Mouse (Mus musculus) heart, postnatal 0 days (tissue): Measurements from ENCODE around the gene Dpy19l3. TPM values are rescaled to one million over a fixed set of nuclear protein-coding genes. Genes with fewer than 3 reads are reported as not detected.

ENCODE experiments used
- ATAC-seq: fragments of 200-750 bp; cut with Nextera tagmentation; 2 replicates; pipeline ENCODE4 v1.8.0; 2017; ENCODE audit warnings: low read depth, moderate number of reproducible peaks, moderate library complexity; ENCODE audit not compliant: insufficient read depth
- DNase-seq: peaks from one replicate; pipeline ENCODE4 v3.0.0-alpha.2; 2016; ENCODE audit warnings: low spot score
- H3K27ac ChIP-seq: fragments of 300-500 bp; sonication (generic); 2 replicates; pipeline ENCODE4 v1.5.1; 2014; ENCODE audit warnings: low read depth, mild to moderate bottlenecking
- H3K27me3 ChIP-seq: fragments of 300-500 bp; sonication (generic); 2 replicates; pipeline ENCODE4 v1.6.1; 2014; ENCODE audit warnings: low read length, mixed read lengths; ENCODE audit not compliant: control insufficient read depth, insufficient read depth
- H3K36me3 ChIP-seq: fragments of 300-500 bp; sonication (generic); replicated peaks from 2 replicates; pipeline ENCODE4 v1.6.1; 2014; ENCODE audit warnings: low read length, mixed read lengths; ENCODE audit not compliant: control insufficient read depth, insufficient read depth
- H3K4me1 ChIP-seq: fragments of 300-500 bp; sonication (generic); 2 replicates; pipeline ENCODE4 v1.6.1; 2014; ENCODE audit warnings: antibody characterized with exemption; ENCODE audit not compliant: control insufficient read depth, insufficient read depth
- H3K4me2 ChIP-seq: fragments of 300-500 bp; sonication (generic); 2 replicates; pipeline ENCODE4 v1.6.1; 2014; ENCODE audit warnings: low read depth, mild to moderate bottlenecking, low read length, moderate library complexity
- H3K4me3 ChIP-seq: fragments of 300-500 bp; sonication (generic); 2 replicates; pipeline ENCODE4 v1.5.1; 2014; ENCODE audit warnings: low read depth, low read length
- H3K9ac ChIP-seq: fragments of 300-500 bp; sonication (generic); replicated peaks from 2 replicates; pipeline ENCODE4 v1.6.1; 2014; ENCODE audit warnings: low read depth, low read length, mixed read lengths
- H3K9me3 ChIP-seq: fragments of 300-500 bp; sonication (generic); replicated peaks from 2 replicates; pipeline ENCODE4 v1.6.1; 2016; ENCODE audit warnings: low read length; ENCODE audit not compliant: control insufficient read depth
- CTCF ChIP-seq: IDR thresholded peaks from 2 replicates; pipeline ENCODE4 v1.5.1; 2016; ENCODE audit warnings: antibody characterized with exemption, control low read depth, low read depth
- EP300 ChIP-seq: IDR thresholded peaks from 2 replicates; pipeline ENCODE4 v1.6.1; 2016; ENCODE audit warnings: antibody characterized with exemption, low read depth
- WGBS: fragments of 180-500 bp; shearing (Covaris S2); extraction: QIAGEN DNeasy Blood & Tissue Kit; methylation state at CpG from one replicate; pipeline ENCODE4 v1.1.7; 2014; 5-methylcytosine and 5-hydroxymethylcytosine counted together
- polyA plus RNA-seq: library from polyadenylated mRNA; unstranded; fragments of >200 nt; fragmentation: Nextera tagmentation; extraction: Ambion mirVana; gene quantifications from 2 replicates; pipeline ENCODE4 v1.2.1, GENCODE M21; 2015
- total RNA-seq: library from RNA; depleted of rRNA; stranded (reverse); fragments of >200 nt; gene quantifications from 2 replicates; pipeline ENCODE4 v1.2.3, GENCODE M21; 2014; ENCODE audit warnings: low replicate concordance

The Dpy19l3 gene
- total and polyA plus RNA-seq, 2 experiments from 2014 or later, result 1.1 to 4.9 TPM

- DNase-seq (no peak), ATAC-seq (no peak)
- H3K36me3 ChIP-seq, result no peaks in the 10 kb centered on the region
- no peaks in the 10 kb centered on the region for H3K27me3 ChIP-seq
- no peak overlapping the region for H3K4me2 ChIP-seq
- TF ChIP-seq EP300 (no peak), CTCF (no peak)
- H3K27ac ChIP-seq, result no peak overlapping the region
- H3K4me1 ChIP-seq, result no peaks in the 10 kb centered on the region
- H3K4me3 ChIP-seq, result no peak overlapping the region
- 94% methylated on average over 1 of the region's 1 CpGs for WGBS
- no peaks in the 10 kb centered on the region for H3K9me3 ChIP-seq
- no peak overlapping the region for H3K9ac ChIP-seq
Measured at GRCm38 (mm10) chr7:35698073-35698472, 56.2 kb downstream of the Dpy19l3 start.

- no peaks in the 10 kb centered on the region for H3K27me3 ChIP-seq
- H3K9me3 ChIP-seq, result no peaks in the 10 kb centered on the region
- no peaks in the 10 kb centered on the region for H3K4me1 ChIP-seq
- H3K4me2 ChIP-seq, result no peak overlapping the region
- H3K36me3 ChIP-seq, result no peaks in the 10 kb centered on the region
- H3K4me3 ChIP-seq, result no peak overlapping the region
- no peak for TF ChIP-seq CTCF
- ATAC-seq, result no peak
- no peak for DNase-seq
- H3K27ac ChIP-seq, result no peak overlapping the region
- no peak overlapping the region for H3K9ac ChIP-seq
- WGBS, result 83% methylated on average over 12 of the region's 12 CpGs
Measured at GRCm38 (mm10) chr7:35692641-35693040, 61.6 kb downstream of the Dpy19l3 start.

- no peak overlapping the region for H3K27ac ChIP-seq
- no peak overlapping the region for H3K4me3 ChIP-seq
- 73% methylated on average over 14 of the region's 14 CpGs for WGBS
- no peak for ATAC-seq
- no peaks in the 10 kb centered on the region for H3K4me1 ChIP-seq
- no peak for DNase-seq
- no peak for TF ChIP-seq EP300
- no peak for TF ChIP-seq CTCF
- no peaks in the 10 kb centered on the region for H3K9me3 ChIP-seq
- H3K4me2 ChIP-seq, result no peak overlapping the region
- H3K36me3 ChIP-seq, result no peaks in the 10 kb centered on the region
- no peak overlapping the region for H3K9ac ChIP-seq
- no peaks in the 10 kb centered on the region for H3K27me3 ChIP-seq
Measured at GRCm38 (mm10) chr7:35692117-35692516, 62.1 kb downstream of the Dpy19l3 start.

- Histone ChIP-seq H3K4me2 (no peak overlapping the region), H3K4me3 (no peak overlapping the region), H3K9me3 (no peaks in the 10 kb centered on the region), H3K36me3 (no peaks in the 10 kb centered on the region), H3K27ac (no peak overlapping the region), H3K9ac (no peak overlapping the region), H3K4me1 (no peaks in the 10 kb centered on the region), H3K27me3 (no peaks in the 10 kb centered on the region)
- TF ChIP-seq CTCF (no peak), EP300 (no peak)
- DNase-seq (no peak), ATAC-seq (no peak)
- 87% methylated on average over 11 of the region's 11 CpGs for WGBS
Measured at GRCm38 (mm10) chr7:35688781-35689349, 65.4 kb downstream of the Dpy19l3 start.

GRCm38 (mm10) chr7:35688276-35688675 is 66.0 kb downstream of the Dpy19l3 start:
- no peak overlapping the region for H3K4me3 ChIP-seq
- no peak overlapping the region for H3K9ac ChIP-seq
- TF ChIP-seq EP300 (no peak), CTCF (no peak)
- H3K4me1 ChIP-seq, result no peaks in the 10 kb centered on the region
- no peak for DNase-seq
- no peak overlapping the region for H3K4me2 ChIP-seq
- no peaks in the 10 kb centered on the region for H3K9me3 ChIP-seq
- ATAC-seq, result no peak
- H3K27ac ChIP-seq, result no peak overlapping the region
- WGBS, result 82% methylated on average over 9 of the region's 9 CpGs
- no peaks in the 10 kb centered on the region for H3K27me3 ChIP-seq
- H3K36me3 ChIP-seq, result no peaks in the 10 kb centered on the region

GRCm38 (mm10) chr7:35687229-35687628 is 67.0 kb downstream of the Dpy19l3 start:
- no peak overlapping the region for H3K9ac ChIP-seq
- 12% methylated on average over 10 of the region's 10 CpGs for WGBS
- no peak for TF ChIP-seq EP300
- no peak for TF ChIP-seq CTCF
- peak overlapping the region; percentile 58 for H3K4me2 ChIP-seq
- no peaks in the 10 kb centered on the region for H3K4me1 ChIP-seq
- H3K36me3 ChIP-seq, result no peaks in the 10 kb centered on the region
- H3K27me3 ChIP-seq, result no peaks in the 10 kb centered on the region
- no peak overlapping the region for H3K27ac ChIP-seq
- peak; percentile 83 for ATAC-seq
- H3K4me3 ChIP-seq, result peak overlapping the region; percentile 35
- H3K9me3 ChIP-seq, result no peaks in the 10 kb centered on the region
- DNase-seq, result peak; percentile 45
